In genomic region chr16:85019273-85019672, GRCm38 (mm10) we compare ENCODE assay signal across 16 mouse cellular contexts.
A peak's percentile ranks its signal among the peaks of the same experiment; 100 is the strongest.
DNase-seq lines count a peak whose midpoint lies in the region; ATAC-seq lines count a peak whose summit lies in the region.
"Had no signal": no experiment of that assay in that cellular context is flagged by ENCODE, and none has a peak within 500 bp of the region (broad histone marks: within the 10 kb centered on the region; RNA-seq: fewer than 3 reads in every experiment).

No protein-coding gene starts in this region.

- 0 out of 2 replicates have a peak, but pooled peaks have one; percentile 50 for ATAC-seq in hindbrain, embryonic 13.5 days (ENCODE audit: low FRiP score)
- no peak for ATAC-seq in hindbrain, embryonic 16.5 days
- ATAC-seq in neural tube, embryonic 13.5 days (ENCODE audit: low read depth), result no peak
- ATAC-seq in midbrain, embryonic 13.5 days, result 0 out of 2 replicates have a peak, but pooled peaks have one; percentile 25
- no peak for ATAC-seq in liver, embryonic 11.5 days (replicated peaks; ENCODE audit: low FRiP score)

- H3K36me3 ChIP-seq in hindbrain, embryonic 13.5 days, result peaks cover 19% of the 10 kb centered on the region
- peaks cover 12% of the 10 kb centered on the region for H3K36me3 ChIP-seq in hindbrain, embryonic 16.5 days (ENCODE audit: control insufficient read depth, insufficient read depth, low read length)
- peaks cover 23% of the 10 kb centered on the region for H3K36me3 ChIP-seq in neural tube, embryonic 13.5 days
- H3K36me3 ChIP-seq in midbrain, embryonic 13.5 days, result peaks cover 24% of the 10 kb centered on the region
- no peaks in the 10 kb centered on the region; the same call in 1 of the 2 replicates for H3K36me3 ChIP-seq in liver, embryonic 11.5 days (ENCODE audit: control insufficient read depth, insufficient read depth, low read length)
- H3K36me3 ChIP-seq: liver, embryonic 15.5 days had no signal

- 51% methylated on average over 5 of the region's 5 CpGs for WGBS in hindbrain, embryonic 13.5 days
- 34% methylated on average over 5 of the region's 5 CpGs for WGBS in hindbrain, embryonic 16.5 days
- WGBS in neural tube, embryonic 13.5 days, result 44% methylated on average over 5 of the region's 5 CpGs
- 38% methylated on average over 5 of the region's 5 CpGs for WGBS in midbrain, embryonic 13.5 days
- 86% methylated on average over 5 of the region's 5 CpGs for WGBS in liver, embryonic 11.5 days

- no peak for DNase-seq in neural tube, embryonic 10.5 days (ENCODE audit: extremely low spot score, low spot score)
- DNase-seq in left cerebral cortex, adult 18-20 months (ENCODE audit: low spot score in 2 of 2), result no peak
- no peak for DNase-seq in liver, embryonic 11.5 days (ENCODE audit: low spot score)
- DNase-seq: adrenal gland, adult 2 months; cerebellum, adult 8-10 months; heart, postnatal 14 days; kidney, adult 8-10 months; lung, postnatal 14 days; right cerebral cortex, postnatal 4 days; thymus, adult 2 months had no signal

- H3K27me3 ChIP-seq in hindbrain, embryonic 13.5 days, result no peaks in the 10 kb centered on the region
- H3K27me3 ChIP-seq in hindbrain, embryonic 16.5 days (replicated peaks; ENCODE audit: control insufficient read depth, insufficient read depth, low read length), result no peaks in the 10 kb centered on the region
- H3K27me3 ChIP-seq in neural tube, embryonic 13.5 days, result no peaks in the 10 kb centered on the region
- no peaks in the 10 kb centered on the region for H3K27me3 ChIP-seq in midbrain, embryonic 13.5 days
- H3K27me3 ChIP-seq in liver, embryonic 11.5 days (replicated peaks; ENCODE audit: control insufficient read depth, insufficient read depth, low read length), result no peaks in the 10 kb centered on the region
- H3K27me3 ChIP-seq: heart, embryonic 12.5 days; liver, embryonic 15.5 days had no signal

- H3K4me2 ChIP-seq in hindbrain, embryonic 13.5 days, result no peak overlapping the region
- H3K4me2 ChIP-seq in hindbrain, embryonic 16.5 days (ENCODE audit: low read length), result no peak overlapping the region
- no peak overlapping the region for H3K4me2 ChIP-seq in neural tube, embryonic 13.5 days
- H3K4me2 ChIP-seq in midbrain, embryonic 13.5 days (replicated peaks), result no peak overlapping the region
- no peak overlapping the region for H3K4me2 ChIP-seq in liver, embryonic 11.5 days
- H3K4me2 ChIP-seq: heart, embryonic 12.5 days; liver, embryonic 15.5 days had no signal

- H3K27ac ChIP-seq in hindbrain, embryonic 13.5 days, result peak overlapping the region; percentile 73
- H3K27ac ChIP-seq in hindbrain, embryonic 16.5 days (ENCODE audit: low read depth, low read length), result no peak overlapping the region
- peak overlapping the region; percentile 67 for H3K27ac ChIP-seq in neural tube, embryonic 13.5 days (replicated peaks)
- H3K27ac ChIP-seq in midbrain, embryonic 13.5 days, result peak overlapping the region; percentile 76
- no peak overlapping the region for H3K27ac ChIP-seq in liver, embryonic 11.5 days (ENCODE audit: low read depth, low read length)
- H3K27ac ChIP-seq: liver, embryonic 15.5 days had no signal

- no peak overlapping the region for H3K4me3 ChIP-seq in hindbrain, embryonic 13.5 days
- no peak overlapping the region for H3K4me3 ChIP-seq in hindbrain, embryonic 16.5 days (ENCODE audit: low read length)
- H3K4me3 ChIP-seq in neural tube, embryonic 13.5 days, result no peak overlapping the region
- no peak overlapping the region for H3K4me3 ChIP-seq in midbrain, embryonic 13.5 days (replicated peaks)
- H3K4me3 ChIP-seq in liver, embryonic 11.5 days (ENCODE audit: low read depth, low read length), result no peak overlapping the region
- H3K4me3 ChIP-seq: heart, embryonic 12.5 days; liver, embryonic 15.5 days had no signal

- H3K9me3 ChIP-seq in hindbrain, embryonic 13.5 days, result no peaks in the 10 kb centered on the region
- no peaks in the 10 kb centered on the region for H3K9me3 ChIP-seq in hindbrain, embryonic 16.5 days (ENCODE audit: control insufficient read depth, low read length)
- no peaks in the 10 kb centered on the region for H3K9me3 ChIP-seq in neural tube, embryonic 13.5 days
- H3K9me3 ChIP-seq in midbrain, embryonic 13.5 days, result no peaks in the 10 kb centered on the region
- H3K9me3 ChIP-seq in liver, embryonic 11.5 days (ENCODE audit: control insufficient read depth, low read length), result no peaks in the 10 kb centered on the region
- H3K9me3 ChIP-seq: heart, embryonic 12.5 days; liver, embryonic 15.5 days had no signal

- H3K4me1 ChIP-seq in hindbrain, embryonic 13.5 days (replicated peaks), result peaks cover 10% of the 10 kb centered on the region
- H3K4me1 ChIP-seq in hindbrain, embryonic 16.5 days (ENCODE audit: control insufficient read depth, insufficient read depth, low read depth, low read length), result no peaks in the 10 kb centered on the region
- H3K4me1 ChIP-seq in neural tube, embryonic 13.5 days (replicated peaks), result peaks cover 11% of the 10 kb centered on the region
- peaks cover 28% of the 10 kb centered on the region for H3K4me1 ChIP-seq in midbrain, embryonic 13.5 days (replicated peaks)
- H3K4me1 ChIP-seq in liver, embryonic 11.5 days (replicated peaks; ENCODE audit: control insufficient read depth, insufficient read depth, low read length), result no peaks in the 10 kb centered on the region
- H3K4me1 ChIP-seq: liver, embryonic 15.5 days had no signal

- H3K9ac ChIP-seq in hindbrain, embryonic 13.5 days, result no peak overlapping the region
- no peak overlapping the region for H3K9ac ChIP-seq in hindbrain, embryonic 16.5 days (ENCODE audit: low read depth, low read length)
- no peak overlapping the region for H3K9ac ChIP-seq in neural tube, embryonic 13.5 days
- no peak overlapping the region for H3K9ac ChIP-seq in midbrain, embryonic 13.5 days (replicated peaks)
- H3K9ac ChIP-seq in liver, embryonic 11.5 days (ENCODE audit: low read depth, low read length), result no peak overlapping the region
- H3K9ac ChIP-seq: heart, embryonic 12.5 days; liver, embryonic 15.5 days had no signal

Comparison
In these comparisons a context has a peak if more than half of its experiments do, and no peak if none do; other contexts are left out.
1. ATAC-seq: peak in hindbrain, embryonic 13.5 days (single experiment) and midbrain, embryonic 13.5 days (single experiment); none in hindbrain, embryonic 16.5 days (single experiment), neural tube, embryonic 13.5 days (single experiment) and liver, embryonic 11.5 days (single experiment).
2. H3K27ac ChIP-seq: peak in hindbrain, embryonic 13.5 days (single experiment), neural tube, embryonic 13.5 days (single experiment) and midbrain, embryonic 13.5 days (single experiment); none in hindbrain, embryonic 16.5 days (single experiment) and liver, embryonic 11.5 days (single experiment).